Mouse (Mus musculus): ENCODE measurements around the gene 2700097O09Rik. TPM values are rescaled to one million over a fixed set of nuclear protein-coding genes. Genes with fewer than 3 reads are reported as not detected.
"Not testable (repeated sequence)": the region's sequence is repeated elsewhere in the genome, so short reads cannot be mapped to it uniquely, and the experiment has no call there.

2700097O09Rik gene
- total RNA-seq (2021): 10 to 100 TPM in 1 of 2 experiments, 1 to 10 TPM in 1; 8.9 to 11.3 TPM
- long read RNA-seq, experiment 1, full-length matches to known transcripts: 5 of 12 reads
- long read RNA-seq, experiment 1, partial matches to known transcripts: 3 of 12 reads
- long read RNA-seq, experiment 1, other reads (novel, unspliced or antisense): 4 of 12 reads
- long read RNA-seq, experiment 2, partial matches to known transcripts: 3 of 5 reads
- long read RNA-seq, experiment 2, other reads (novel, unspliced or antisense): 1 of 5 reads

DNA sequence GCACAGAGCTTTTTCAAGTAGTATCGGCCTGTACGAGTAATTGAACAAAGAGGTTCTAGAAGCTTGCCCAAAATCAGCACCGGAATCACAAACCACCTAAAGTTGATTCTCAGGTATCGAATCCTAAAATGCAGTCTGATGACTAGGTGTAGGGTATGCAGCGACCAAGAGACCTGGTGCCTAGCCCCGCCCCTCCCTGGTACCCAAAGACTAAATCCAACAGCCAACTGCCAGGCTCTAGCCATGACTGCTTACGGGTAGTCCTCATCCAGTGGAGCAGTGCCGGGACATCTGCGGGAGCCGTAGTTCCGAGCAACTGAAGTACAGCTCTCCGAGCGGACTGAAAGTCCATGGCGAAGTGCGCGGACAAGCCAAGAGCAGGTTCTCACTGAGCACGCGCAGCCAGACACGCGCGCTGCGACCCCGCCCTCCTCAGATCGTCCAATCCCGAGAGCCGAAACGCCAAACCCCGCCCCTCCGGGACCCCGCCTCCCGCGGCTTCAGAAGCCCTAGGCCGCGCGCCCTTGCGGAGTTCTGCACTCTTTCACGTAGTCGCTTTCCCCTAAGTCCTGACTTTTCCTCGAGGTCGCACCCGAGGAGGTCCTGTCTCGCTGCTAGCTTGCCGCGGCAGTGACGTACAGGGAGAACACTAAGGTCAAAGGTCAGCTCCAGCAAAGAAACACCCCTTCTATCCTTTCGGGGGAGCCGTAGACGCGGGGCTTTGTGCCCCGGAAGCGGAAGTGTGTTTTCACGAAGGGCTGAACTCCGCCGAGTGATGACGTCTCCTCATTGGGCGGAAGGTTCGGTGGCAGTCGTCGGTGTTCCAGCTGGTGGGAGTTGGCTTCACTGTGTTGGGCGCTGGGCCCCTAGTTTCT lies at the start of gene 2700097O09Rik, which contains the start of gene Srp54a:
Gene 2700097O09Rik, minus strand, starts transcription at position 385 of the 875 bp plus-strand sequence.
Gene Srp54a, plus strand, starts transcription at position 537 of the 875 bp plus-strand sequence.
- peak; percentile 95 for DNase-seq

- DNase-seq: not testable (repeated sequence)
Observed at GRCm38 (mm10) chr12:55124731-55125130, 44.8 kb upstream of the 2700097O09Rik start.

GRCm38 (mm10) chr12:55124242-55124641 lies 44.3 kb upstream of the 2700097O09Rik start, which contains the start of gene Fam177a:
TSS of gene Fam177a (plus strand) at chr12:55124469.
- DNase-seq: not testable (repeated sequence)

DNA sequence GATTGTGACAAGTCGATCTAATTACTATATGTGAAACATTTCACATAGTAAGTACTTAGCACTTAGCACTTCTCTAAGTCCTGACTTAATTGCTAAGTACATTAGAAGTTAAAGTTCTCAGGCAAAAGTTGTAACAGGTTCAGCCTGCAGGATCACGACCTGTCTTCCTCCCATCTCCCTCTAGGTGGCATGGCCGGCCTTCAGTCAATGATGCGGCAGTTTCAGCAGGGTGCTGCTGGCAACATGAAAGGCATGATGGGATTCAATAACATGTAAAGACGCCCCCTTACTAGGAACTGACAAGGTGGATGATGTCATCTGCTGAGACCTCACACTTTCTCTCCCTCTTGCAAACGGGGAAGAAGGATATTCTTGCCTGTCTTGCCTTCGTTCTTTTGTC lies 32.7 kb upstream of the 2700097O09Rik start:
- not testable (repeated sequence) for DNase-seq

DNA sequence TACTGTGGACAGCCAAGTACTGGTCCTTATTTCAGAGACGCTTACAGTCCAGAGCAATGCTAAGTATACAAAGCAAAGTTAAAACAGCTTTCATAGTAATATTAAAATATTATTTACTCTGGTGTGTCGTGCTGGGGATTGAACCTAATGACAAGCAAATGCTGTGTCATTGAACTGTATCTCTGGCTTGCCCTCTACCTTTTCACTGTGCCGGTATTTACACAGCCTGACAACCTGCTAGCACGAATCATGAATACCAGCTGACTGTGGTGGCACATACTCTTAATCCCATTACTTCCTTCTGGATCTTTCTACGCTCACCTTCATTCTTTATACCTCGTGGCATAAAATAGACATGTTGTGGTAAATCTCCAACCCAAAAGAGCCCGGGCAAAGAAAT lies 12.2 kb upstream of the 2700097O09Rik start:
- not testable (repeated sequence) for DNase-seq

GRCm38 (mm10) chr12:55080601-55080942 lies 662 bp upstream of the 2700097O09Rik start:
- not testable (repeated sequence) for DNase-seq

- not testable (repeated sequence) for DNase-seq
Observed at GRCm38 (mm10) chr12:55078706-55079105, 1.2 kb downstream of the 2700097O09Rik start.

GRCm38 (mm10) chr12:55075296-55075695 lies 4.6 kb downstream of the 2700097O09Rik start:
- DNase-seq: no peak

DNA sequence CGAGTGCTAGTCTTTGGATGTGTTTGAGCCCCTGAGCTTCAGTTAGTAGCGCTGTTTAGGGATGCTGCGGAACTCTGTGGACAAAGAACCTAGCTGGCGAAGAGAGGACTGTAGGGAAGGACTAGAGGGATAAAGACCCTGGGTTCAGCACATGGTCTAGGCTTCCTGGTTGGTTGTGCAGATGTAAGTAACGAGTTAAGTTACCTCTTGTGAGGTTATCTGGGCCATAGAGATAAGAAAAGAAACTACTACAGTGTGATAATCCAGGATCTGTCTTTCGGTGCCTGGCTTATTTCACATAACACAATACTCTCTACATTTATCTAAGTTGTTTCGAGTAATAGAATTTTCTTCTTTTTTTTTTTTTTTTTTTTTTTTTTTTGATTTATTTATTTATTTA lies 6.2 kb downstream of the 2700097O09Rik start:
- DNase-seq: no peak

GRCm38 (mm10) chr12:55072495-55072894 lies 7.4 kb downstream of the 2700097O09Rik start:
- no peak for DNase-seq

GRCm38 (mm10) chr12:55062141-55062540 lies 17.8 kb downstream of the 2700097O09Rik start:
- no peak for DNase-seq

GRCm38 (mm10) chr12:55061006-55061405 lies 18.9 kb downstream of the 2700097O09Rik start:
- peak; percentile 30 for DNase-seq

GRCm38 (mm10) chr12:55060212-55060898 lies 19.6 kb downstream of the 2700097O09Rik start:
- DNase-seq: no peak

DNA sequence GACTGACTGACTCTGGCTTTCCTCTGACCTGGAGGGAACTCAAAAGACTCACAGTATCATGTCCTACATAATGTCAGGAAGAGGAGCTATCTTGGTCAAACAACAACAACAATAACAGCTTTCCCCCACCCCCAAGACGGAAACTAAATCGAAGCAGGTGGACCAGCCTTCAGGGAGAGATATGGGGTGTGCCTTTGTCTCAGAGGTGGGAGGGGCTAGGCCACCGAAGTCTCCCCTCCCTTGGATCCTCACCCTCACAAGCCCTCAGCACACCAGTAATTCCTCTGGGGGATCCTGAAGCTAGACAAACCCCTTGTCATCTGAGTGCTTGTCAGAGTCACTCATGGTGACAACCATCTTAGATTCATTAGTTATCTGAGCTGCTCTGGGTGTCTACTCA lies 20.1 kb downstream of the 2700097O09Rik start:
- DNase-seq: no peak

DNA sequence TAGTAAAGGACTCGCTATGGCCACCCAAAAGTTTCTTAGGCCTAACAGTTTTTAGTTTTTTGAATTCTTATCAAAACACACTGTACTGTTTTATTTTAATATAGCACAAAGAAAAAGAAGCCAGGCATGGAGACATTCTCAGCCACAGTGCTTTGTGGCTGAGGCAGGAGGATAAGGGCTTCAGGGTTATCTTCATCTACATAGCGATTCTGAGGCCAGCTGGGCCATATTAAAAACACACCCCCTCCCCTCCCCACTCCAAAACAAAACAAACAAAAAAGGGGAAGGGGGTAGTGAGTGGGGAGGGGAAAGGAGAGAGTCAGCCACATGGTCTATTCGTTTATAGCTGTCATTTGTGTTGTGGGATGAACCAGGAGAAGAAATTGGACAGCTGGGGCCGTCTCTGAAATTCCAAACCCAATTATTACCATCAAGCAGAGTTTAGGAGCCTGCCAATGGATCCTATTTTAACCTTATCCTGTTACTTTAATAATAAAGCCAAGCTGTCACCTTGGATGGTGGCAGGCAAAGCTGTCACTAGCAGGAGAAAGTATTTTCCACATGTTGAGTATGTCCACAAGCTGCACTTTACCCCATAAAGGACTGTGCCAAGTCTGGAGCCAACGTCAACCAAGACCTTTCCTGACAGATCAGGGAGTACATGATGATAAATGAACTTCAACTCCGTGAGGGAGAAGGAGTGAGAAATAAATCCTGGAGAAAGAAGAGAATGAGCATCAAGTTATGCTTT lies 20.9 kb downstream of the 2700097O09Rik start:
- DNase-seq: peak; percentile 64

DNA sequence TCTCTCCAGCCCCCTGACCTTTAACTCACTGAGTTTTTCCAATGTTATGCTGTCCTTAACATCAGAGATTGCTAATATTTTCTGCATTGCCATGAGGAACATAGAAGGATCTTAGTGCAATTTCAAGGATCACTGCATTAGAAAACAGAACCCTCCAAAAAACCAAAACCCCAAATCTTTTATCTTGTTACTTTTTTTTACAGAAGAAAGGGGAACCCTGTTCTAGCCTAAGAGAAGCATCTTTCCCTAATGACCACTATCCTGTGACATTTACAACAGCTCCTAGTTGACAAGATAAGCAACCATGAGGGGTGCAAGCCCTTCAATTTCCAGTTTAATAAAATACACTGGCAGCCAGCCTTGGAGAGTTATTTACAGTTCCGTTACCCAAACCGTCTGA lies 23.2 kb downstream of the 2700097O09Rik start:
- DNase-seq: no peak

GRCm38 (mm10) chr12:55054551-55055241 lies 25.2 kb downstream of the 2700097O09Rik start:
- DNase-seq: no peak

- no peak for DNase-seq
Observed at GRCm38 (mm10) chr12:55053267-55053666, 26.6 kb downstream of the 2700097O09Rik start.

GRCm38 (mm10) chr12:55051210-55052173 lies 28.4 kb downstream of the 2700097O09Rik start:
- DNase-seq: no peak

Data from adrenal gland, postnatal 10 days (tissue).